Mouse (Mus musculus): ENCODE measurements around the gene Gal3st2c. TPM values are rescaled to one million over a fixed set of nuclear protein-coding genes. Genes with fewer than 3 reads are reported as not detected.
A peak's percentile ranks its signal among the peaks of the same experiment; 100 is the strongest.

Gene Gal3st2c
- polyA plus RNA-seq, 1 experiment from 2014 or later, result not detected

GRCm38 (mm10) chr1:94033075-94033602 lies 42.8 kb downstream of the Gal3st2c start:
- Histone ChIP-seq H3K4me2 (ENCODE audit: low read depth, low read length) (no peak overlapping the region), H3K4me1 (ENCODE audit: control insufficient read depth, low read depth, low read length) (no peaks in the 10 kb centered on the region), H3K27ac (ENCODE audit: low read length) (no peak overlapping the region), H3K4me3 (ENCODE audit: low read depth, low read length) (no peak overlapping the region), H3K36me3 (ENCODE audit: control insufficient read depth, insufficient read depth) (no peaks in the 10 kb centered on the region), H3K9me3 (replicated peaks; ENCODE audit: control insufficient read depth, low read length) (no peaks in the 10 kb centered on the region), H3K27me3 (ENCODE audit: control insufficient read depth, insufficient read depth, low read depth, low read length) (no peaks in the 10 kb centered on the region), H3K9ac (ENCODE audit: low read depth, low read length) (no peak overlapping the region)
- no peak for ATAC-seq (ENCODE audit: low read depth)
- WGBS (ENCODE audit: insufficient replicate concordance), result 51% methylated on average over 2 of the region's 2 CpGs

DNA sequence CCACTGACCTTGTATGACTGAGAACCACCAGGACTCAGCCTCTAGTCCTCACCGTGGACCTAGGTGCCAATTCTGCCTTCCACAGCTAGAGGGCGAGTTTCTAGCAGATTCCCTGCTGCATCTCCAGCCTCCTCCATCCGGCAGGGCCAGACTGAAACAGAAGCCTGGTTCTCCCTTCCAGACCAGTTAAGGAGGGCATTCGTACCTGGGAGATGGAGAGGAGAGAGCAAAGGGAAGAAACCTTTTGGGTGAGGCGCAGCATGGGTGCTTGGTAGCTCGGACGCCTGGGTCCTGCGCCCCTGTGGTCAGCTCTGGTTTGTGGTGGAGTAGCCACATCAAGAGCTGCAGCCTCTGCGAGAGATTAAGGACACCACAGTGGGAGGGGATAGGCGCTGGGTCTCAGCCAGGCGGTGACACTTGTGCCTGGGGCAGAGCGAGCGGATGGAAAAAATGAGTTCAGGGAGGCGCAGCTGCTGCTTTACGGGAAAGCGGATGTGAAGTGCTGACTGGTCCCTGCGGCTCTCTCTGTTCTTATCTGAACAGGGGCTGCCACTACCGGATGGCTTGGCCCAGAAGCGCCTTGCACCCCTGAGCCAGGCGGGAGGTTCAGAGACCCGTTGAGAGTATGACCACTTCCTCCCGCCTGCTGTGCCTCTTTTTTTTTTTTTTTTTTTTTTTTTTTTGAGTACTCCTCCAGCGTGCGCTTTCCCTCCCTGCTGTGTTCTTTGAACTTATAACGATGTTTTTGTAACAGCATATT lies 44.9 kb downstream of the Gal3st2c start:
- Histone ChIP-seq H3K36me3 (ENCODE audit: control insufficient read depth, insufficient read depth) (no peaks in the 10 kb centered on the region), H3K9me3 (replicated peaks; ENCODE audit: control insufficient read depth, low read length) (no peaks in the 10 kb centered on the region), H3K9ac (ENCODE audit: low read depth, low read length) (no peak overlapping the region), H3K4me1 (ENCODE audit: control insufficient read depth, low read depth, low read length) (no peaks in the 10 kb centered on the region), H3K4me3 (ENCODE audit: low read depth, low read length) (peak overlapping the region; percentile 41), H3K27ac (ENCODE audit: low read length) (peak overlapping the region; percentile 50; the same call in 1 of the 2 replicates), H3K4me2 (ENCODE audit: low read depth, low read length) (peak overlapping the region; percentile 58), H3K27me3 (ENCODE audit: control insufficient read depth, insufficient read depth, low read depth, low read length) (no peaks in the 10 kb centered on the region)
- peak; percentile 81 for ATAC-seq (ENCODE audit: low read depth)
- WGBS (ENCODE audit: insufficient replicate concordance), result under 1% methylated on average over 25 of the region's 25 CpGs

- no peak overlapping the region for H3K4me2 ChIP-seq (ENCODE audit: low read depth, low read length)
- H3K36me3 ChIP-seq (ENCODE audit: control insufficient read depth, insufficient read depth), result no peaks in the 10 kb centered on the region
- no peaks in the 10 kb centered on the region for H3K4me1 ChIP-seq (ENCODE audit: control insufficient read depth, low read depth, low read length)
- H3K9ac ChIP-seq (ENCODE audit: low read depth, low read length), result no peak overlapping the region
- ATAC-seq (ENCODE audit: low read depth), result no peak
- H3K27ac ChIP-seq (ENCODE audit: low read length), result no peak overlapping the region
- WGBS (ENCODE audit: insufficient replicate concordance), result 70% methylated on average over 2 of the region's 2 CpGs
- no peaks in the 10 kb centered on the region for H3K9me3 ChIP-seq (replicated peaks; ENCODE audit: control insufficient read depth, low read length)
- no peaks in the 10 kb centered on the region for H3K27me3 ChIP-seq (ENCODE audit: control insufficient read depth, insufficient read depth, low read depth, low read length)
- H3K4me3 ChIP-seq (ENCODE audit: low read depth, low read length), result no peak overlapping the region
These were observed 50.1 kb downstream of the Gal3st2c start for GRCm38 (mm10) chr1:94040391-94040790.

DNA sequence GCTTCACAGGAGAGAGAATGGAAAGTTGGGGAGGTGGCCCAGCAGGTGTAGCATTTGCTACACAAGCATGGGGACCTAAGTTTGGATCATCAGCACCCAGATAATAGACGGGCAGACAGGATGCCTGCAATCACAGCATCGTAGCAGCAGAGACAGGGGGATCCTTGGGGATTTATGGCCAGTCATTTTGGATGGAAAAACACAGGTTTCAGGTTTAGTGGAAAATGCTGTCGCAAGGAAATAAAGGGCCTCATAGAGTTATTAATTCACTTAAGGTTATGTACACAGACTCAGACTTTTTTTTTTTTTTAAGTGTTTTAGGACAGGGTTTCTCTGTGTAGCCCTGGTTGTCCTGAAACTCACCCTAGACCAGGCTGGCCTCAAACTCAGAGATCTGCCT lies 55.2 kb downstream of the Gal3st2c start:
- no peaks in the 10 kb centered on the region for H3K36me3 ChIP-seq (ENCODE audit: control insufficient read depth, insufficient read depth)
- H3K4me3 ChIP-seq (ENCODE audit: low read depth, low read length), result no peak overlapping the region
- WGBS (ENCODE audit: insufficient replicate concordance), result 51% methylated on average over 3 of the region's 3 CpGs
- no peak overlapping the region for H3K9ac ChIP-seq (ENCODE audit: low read depth, low read length)
- ATAC-seq (ENCODE audit: low read depth), result no peak
- no peaks in the 10 kb centered on the region for H3K4me1 ChIP-seq (ENCODE audit: control insufficient read depth, low read depth, low read length)
- no peaks in the 10 kb centered on the region for H3K9me3 ChIP-seq (replicated peaks; ENCODE audit: control insufficient read depth, low read length)
- H3K4me2 ChIP-seq (ENCODE audit: low read depth, low read length), result no peak overlapping the region
- H3K27ac ChIP-seq (ENCODE audit: low read length), result no peak overlapping the region
- H3K27me3 ChIP-seq (ENCODE audit: control insufficient read depth, insufficient read depth, low read depth, low read length), result no peaks in the 10 kb centered on the region

- Histone ChIP-seq H3K27me3 (ENCODE audit: control insufficient read depth, insufficient read depth, low read depth, low read length) (no peaks in the 10 kb centered on the region), H3K4me2 (ENCODE audit: low read depth, low read length) (no peak overlapping the region), H3K36me3 (ENCODE audit: control insufficient read depth, insufficient read depth) (no peaks in the 10 kb centered on the region), H3K4me3 (ENCODE audit: low read depth, low read length) (no peak overlapping the region), H3K9me3 (replicated peaks; ENCODE audit: control insufficient read depth, low read length) (no peaks in the 10 kb centered on the region), H3K9ac (ENCODE audit: low read depth, low read length) (no peak overlapping the region), H3K4me1 (ENCODE audit: control insufficient read depth, low read depth, low read length) (no peaks in the 10 kb centered on the region), H3K27ac (ENCODE audit: low read length) (no peak overlapping the region)
- no peak for ATAC-seq (ENCODE audit: low read depth)
- WGBS (ENCODE audit: insufficient replicate concordance), result 54% methylated on average over 4 of the region's 4 CpGs
These were observed 56.2 kb downstream of the Gal3st2c start for GRCm38 (mm10) chr1:94046544-94046943.

DNA sequence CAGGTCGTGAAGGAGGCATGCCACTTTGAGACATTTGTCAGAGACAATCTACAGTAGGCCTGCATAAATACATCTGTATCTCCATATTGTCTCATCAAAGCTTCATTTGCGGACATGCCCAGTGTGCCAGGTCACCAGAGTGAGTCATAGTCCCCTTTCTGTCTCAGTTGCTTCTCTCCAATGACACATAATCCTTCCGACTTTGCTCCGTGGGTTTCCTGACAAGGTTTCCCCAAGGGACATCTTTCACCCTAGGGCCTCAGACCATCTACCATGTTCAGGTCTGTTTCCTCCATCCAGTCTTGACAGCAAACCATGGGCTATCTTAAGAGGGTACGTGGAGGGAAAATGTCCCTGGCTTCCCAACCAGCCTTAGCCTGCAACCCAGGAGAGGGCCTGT lies 60.8 kb downstream of the Gal3st2c start:
- 71% methylated on average over 5 of the region's 5 CpGs for WGBS (ENCODE audit: insufficient replicate concordance)
- H3K27me3 ChIP-seq (ENCODE audit: control insufficient read depth, insufficient read depth, low read depth, low read length), result no peaks in the 10 kb centered on the region
- no peak overlapping the region for H3K4me2 ChIP-seq (ENCODE audit: low read depth, low read length)
- no peak for ATAC-seq (ENCODE audit: low read depth)
- H3K4me3 ChIP-seq (ENCODE audit: low read depth, low read length), result no peak overlapping the region
- H3K9me3 ChIP-seq (replicated peaks; ENCODE audit: control insufficient read depth, low read length), result no peaks in the 10 kb centered on the region
- H3K36me3 ChIP-seq (ENCODE audit: control insufficient read depth, insufficient read depth), result no peaks in the 10 kb centered on the region
- no peaks in the 10 kb centered on the region for H3K4me1 ChIP-seq (ENCODE audit: control insufficient read depth, low read depth, low read length)
- H3K9ac ChIP-seq (ENCODE audit: low read depth, low read length), result no peak overlapping the region
- no peak overlapping the region for H3K27ac ChIP-seq (ENCODE audit: low read length)

DNA sequence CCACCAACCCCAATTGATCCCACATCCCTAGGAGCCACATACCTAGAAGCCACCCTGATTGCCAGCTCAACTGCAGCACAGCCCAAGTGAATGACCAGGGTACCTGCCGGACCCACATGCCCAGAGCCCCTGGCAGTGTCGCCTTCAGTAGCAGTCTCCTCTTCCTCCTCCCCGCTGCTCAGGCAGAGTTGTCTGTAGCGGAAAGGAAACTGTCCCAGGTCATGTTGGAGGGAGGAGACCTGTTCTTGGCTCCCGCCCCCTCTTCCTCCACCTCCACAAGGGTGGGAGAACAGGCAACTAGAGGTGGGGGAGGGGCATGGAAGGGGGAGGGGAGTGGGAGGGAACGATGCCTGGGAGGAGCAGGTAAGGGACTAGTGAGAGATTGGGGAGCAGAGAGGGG lies 62.1 kb downstream of the Gal3st2c start, which contains the start of gene Pdcd1:
Gene Pdcd1 (minus strand): TSS at position 181 of the 400 bp plus-strand sequence.
- Histone ChIP-seq H3K4me1 (ENCODE audit: control insufficient read depth, low read depth, low read length) (no peaks in the 10 kb centered on the region), H3K4me2 (ENCODE audit: low read depth, low read length) (no peak within 1 kb of the TSS), H3K4me3 (ENCODE audit: low read depth, low read length) (no peak within 1 kb of the TSS), H3K36me3 (ENCODE audit: control insufficient read depth, insufficient read depth) (no peaks in the 10 kb centered on the region), H3K27ac (ENCODE audit: low read length) (no peak within 1 kb of the TSS), H3K27me3 (ENCODE audit: control insufficient read depth, insufficient read depth, low read depth, low read length) (no peaks in the 10 kb centered on the region), H3K9me3 (replicated peaks; ENCODE audit: control insufficient read depth, low read length) (no peaks in the 10 kb centered on the region), H3K9ac (ENCODE audit: low read depth, low read length) (no peak within 1 kb of the TSS)
- ATAC-seq (ENCODE audit: low read depth), result no peak
- 49% methylated on average over 6 of the region's 6 CpGs for WGBS (ENCODE audit: insufficient replicate concordance)

DNA sequence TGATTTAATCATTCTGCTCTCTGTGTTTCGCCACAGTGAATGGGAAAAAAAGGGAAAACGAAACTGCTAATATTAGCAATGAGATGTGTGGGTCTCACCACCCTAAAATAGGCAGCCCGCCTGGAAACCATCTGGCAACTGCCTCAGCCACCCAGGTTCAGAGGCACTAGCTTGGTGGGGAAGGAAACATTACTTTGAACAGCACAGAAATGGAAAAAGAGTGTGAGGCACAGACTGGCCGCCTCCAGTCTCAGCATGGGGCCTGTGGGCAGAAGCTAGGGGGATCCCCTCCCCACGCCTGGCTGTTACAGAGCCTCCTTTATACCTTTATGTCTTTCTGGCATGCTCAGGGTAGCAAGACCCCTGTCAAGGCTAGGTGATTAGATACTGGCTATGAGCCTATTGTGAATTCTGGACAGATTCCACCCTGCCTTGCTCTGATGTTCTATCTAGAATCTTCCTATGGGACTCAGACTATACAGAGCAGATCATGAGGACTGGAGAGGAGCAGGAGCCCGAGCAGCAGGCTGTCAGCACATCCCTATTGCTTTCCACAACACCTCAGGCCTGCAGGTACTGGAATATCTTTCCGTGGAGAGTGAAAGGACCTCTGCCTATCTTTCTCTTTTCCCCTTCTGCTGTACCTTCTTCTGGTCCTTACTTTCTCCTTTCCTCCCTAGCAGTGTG lies 63.4 kb downstream of the Gal3st2c start:
- 44% methylated on average over 7 of the region's 7 CpGs for WGBS (ENCODE audit: insufficient replicate concordance)
- no peak overlapping the region for H3K27ac ChIP-seq (ENCODE audit: low read length)
- ATAC-seq (ENCODE audit: low read depth), result no peak
- no peaks in the 10 kb centered on the region for H3K9me3 ChIP-seq (replicated peaks; ENCODE audit: control insufficient read depth, low read length)
- H3K4me1 ChIP-seq (ENCODE audit: control insufficient read depth, low read depth, low read length), result no peaks in the 10 kb centered on the region
- no peak overlapping the region for H3K9ac ChIP-seq (ENCODE audit: low read depth, low read length)
- no peaks in the 10 kb centered on the region for H3K27me3 ChIP-seq (ENCODE audit: control insufficient read depth, insufficient read depth, low read depth, low read length)
- H3K4me3 ChIP-seq (ENCODE audit: low read depth, low read length), result no peak overlapping the region
- H3K36me3 ChIP-seq (ENCODE audit: control insufficient read depth, insufficient read depth), result no peaks in the 10 kb centered on the region
- H3K4me2 ChIP-seq (ENCODE audit: low read depth, low read length), result no peak overlapping the region

DNA sequence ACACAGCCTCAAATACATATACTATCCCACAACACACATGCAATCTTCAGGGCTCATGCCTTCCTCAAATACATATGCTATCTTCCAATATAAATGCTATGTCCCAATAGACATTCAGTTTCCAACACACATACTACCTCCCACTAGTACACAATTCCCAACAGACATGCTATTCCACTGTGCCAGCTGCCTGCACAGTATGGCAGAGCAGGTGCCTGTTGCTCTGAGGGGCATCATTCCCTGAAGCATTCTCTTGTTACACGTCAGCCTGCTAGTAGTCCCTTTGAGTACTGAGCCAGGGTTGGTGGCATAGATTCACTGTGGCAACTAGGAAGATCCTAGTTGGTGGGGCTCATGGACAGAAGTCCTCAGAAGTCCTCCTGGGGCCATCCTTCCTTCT lies 64.2 kb downstream of the Gal3st2c start:
- Histone ChIP-seq H3K4me1 (ENCODE audit: control insufficient read depth, low read depth, low read length) (no peaks in the 10 kb centered on the region), H3K9me3 (replicated peaks; ENCODE audit: control insufficient read depth, low read length) (no peaks in the 10 kb centered on the region), H3K36me3 (ENCODE audit: control insufficient read depth, insufficient read depth) (no peaks in the 10 kb centered on the region), H3K27ac (ENCODE audit: low read length) (no peak overlapping the region), H3K27me3 (ENCODE audit: control insufficient read depth, insufficient read depth, low read depth, low read length) (no peaks in the 10 kb centered on the region), H3K4me2 (ENCODE audit: low read depth, low read length) (no peak overlapping the region), H3K4me3 (ENCODE audit: low read depth, low read length) (no peak overlapping the region), H3K9ac (ENCODE audit: low read depth, low read length) (no peak overlapping the region)
- no peak for ATAC-seq (ENCODE audit: low read depth)
- WGBS (ENCODE audit: insufficient replicate concordance), result 67% methylated on average over 1 of the region's 1 CpGs

Data from liver, embryonic 16.5 days (tissue).